Mouse (Mus musculus): ENCODE measurements at regions not wholly inside any gene's neighbourhood (a gene's known extent, or its start where the extent isn't known, plus 50 kb on each side); places are given as distances from the start of the nearest gene placed in this dataset.

DNA sequence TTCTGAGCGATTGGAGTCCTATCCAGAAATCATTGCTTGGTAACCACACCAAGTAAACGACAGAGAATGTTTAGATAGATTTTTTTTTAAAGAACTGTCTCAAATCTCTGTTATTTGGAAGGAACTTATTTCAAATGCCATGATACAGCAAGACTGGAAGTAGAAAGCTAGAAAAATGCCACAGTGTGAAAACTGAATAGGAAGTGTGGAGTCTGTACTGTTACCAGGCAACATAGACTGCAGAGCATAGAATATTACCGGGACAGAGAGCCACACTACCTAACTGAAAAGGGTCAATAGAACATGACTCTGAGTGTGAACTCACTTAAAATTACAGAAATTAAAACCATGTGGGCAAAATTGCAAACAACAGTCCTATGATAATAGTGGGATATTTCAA lies 52.4 kb upstream of the Adcy1 start:
- Histone ChIP-seq H3K9me3 (ENCODE audit: low read length) (no peaks in the 10 kb centered on the region), H3K4me1 (ENCODE audit: insufficient read depth, low read length) (no peaks in the 10 kb centered on the region), H3K27me3 (ENCODE audit: insufficient read depth, low read length) (no peaks in the 10 kb centered on the region), H3K4me2 (replicated peaks; ENCODE audit: low read depth, low read length) (no peak overlapping the region), H3K36me3 (ENCODE audit: insufficient read depth, low read length) (no peaks in the 10 kb centered on the region), H3K9ac (replicated peaks; ENCODE audit: low read length) (no peak overlapping the region), H3K4me3 (ENCODE audit: low read length) (no peak overlapping the region), H3K27ac (ENCODE audit: low read length) (no peak overlapping the region)
- no peak for ATAC-seq (ENCODE audit: low FRiP score, low TSS enrichment)
- 78% methylated on average over 3 of the region's 3 CpGs for WGBS

DNA sequence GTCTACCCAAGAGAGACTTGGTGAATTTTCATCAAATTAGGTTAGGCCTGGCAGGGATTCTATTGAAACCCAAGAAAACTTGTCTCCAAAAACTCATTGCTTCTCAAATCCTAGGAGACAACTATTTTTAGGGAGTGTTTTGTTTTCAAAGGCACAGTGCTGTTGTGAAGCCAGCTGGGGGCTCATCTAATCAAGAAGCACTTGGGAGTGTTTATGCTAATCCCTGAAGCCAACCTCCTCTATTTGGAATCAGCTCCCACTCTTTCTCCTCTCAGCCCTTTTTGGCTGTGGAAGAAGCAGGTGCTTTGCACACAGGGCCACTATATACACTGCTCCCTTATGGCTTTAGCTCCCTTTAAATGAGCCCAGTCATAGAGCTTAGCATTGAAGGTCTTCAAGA lies 64.0 kb upstream of the Adcy1 start:
- Histone ChIP-seq H3K4me2 (replicated peaks; ENCODE audit: low read depth, low read length) (no peak overlapping the region), H3K27ac (ENCODE audit: low read length) (0 out of 2 replicates have a peak overlapping the region, but pooled peaks have one; percentile 55), H3K4me3 (ENCODE audit: low read length) (no peak overlapping the region), H3K4me1 (ENCODE audit: insufficient read depth, low read length) (peaks cover 27% of the 10 kb centered on the region), H3K9me3 (ENCODE audit: low read length) (no peaks in the 10 kb centered on the region), H3K27me3 (ENCODE audit: insufficient read depth, low read length) (no peaks in the 10 kb centered on the region), H3K36me3 (ENCODE audit: insufficient read depth, low read length) (no peaks in the 10 kb centered on the region), H3K9ac (replicated peaks; ENCODE audit: low read length) (no peak overlapping the region)
- no peak for ATAC-seq (ENCODE audit: low FRiP score, low TSS enrichment)

DNA sequence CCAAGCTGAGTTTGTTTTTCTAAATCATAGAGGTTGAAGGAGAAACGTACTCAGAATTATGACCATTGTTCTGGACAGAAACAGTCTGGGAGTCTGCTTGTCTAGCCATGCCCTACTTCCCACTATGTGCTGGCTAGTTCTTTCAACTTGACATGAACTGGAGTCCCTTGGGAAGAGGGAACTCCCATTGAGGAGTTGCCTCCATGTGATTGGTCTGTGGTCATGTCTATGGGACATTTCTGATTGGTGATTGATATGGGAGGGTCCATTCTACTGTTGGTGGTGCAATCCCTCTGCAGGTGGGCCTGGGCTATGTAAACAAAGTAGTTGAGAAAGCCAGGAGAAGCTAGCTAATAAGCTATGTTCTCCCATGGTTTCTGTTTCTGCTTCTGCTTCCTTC lies 64.5 kb upstream of the Adcy1 start:
- Histone ChIP-seq H3K4me3 (ENCODE audit: low read length) (no peak overlapping the region), H3K9ac (replicated peaks; ENCODE audit: low read length) (no peak overlapping the region), H3K36me3 (ENCODE audit: insufficient read depth, low read length) (no peaks in the 10 kb centered on the region), H3K9me3 (ENCODE audit: low read length) (no peaks in the 10 kb centered on the region), H3K27me3 (ENCODE audit: insufficient read depth, low read length) (no peaks in the 10 kb centered on the region), H3K4me1 (ENCODE audit: insufficient read depth, low read length) (peaks cover 27% of the 10 kb centered on the region), H3K27ac (ENCODE audit: low read length) (peak overlapping the region; percentile 55; the same call in 1 of the 2 replicates), H3K4me2 (replicated peaks; ENCODE audit: low read depth, low read length) (no peak overlapping the region)
- peak; percentile 31; the same call in 1 of the 2 replicates for ATAC-seq (ENCODE audit: low FRiP score, low TSS enrichment)
- WGBS: 59% methylated on average over 1 of the region's 1 CpGs

DNA sequence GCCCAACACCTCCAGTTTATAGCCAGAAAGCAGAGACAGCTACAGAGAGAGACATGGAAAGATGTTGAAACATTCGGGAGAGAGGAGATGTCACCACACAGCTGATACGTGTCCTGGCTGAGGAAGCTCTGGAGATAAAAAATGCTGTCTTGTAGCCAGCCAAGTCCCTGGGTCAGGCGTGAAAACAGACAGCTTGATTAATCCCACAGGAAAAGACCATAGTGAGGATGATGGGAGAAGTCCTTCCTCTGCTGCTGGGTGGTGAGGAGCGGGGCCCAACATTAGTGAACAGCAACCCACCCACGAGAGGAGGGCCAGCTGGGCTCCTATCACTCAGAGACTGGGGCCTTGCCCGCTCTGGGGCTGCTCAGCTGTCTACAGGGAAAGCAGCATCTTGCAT lies 65.8 kb upstream of the Adcy1 start:
- no peak overlapping the region for H3K4me3 ChIP-seq (ENCODE audit: low read length)
- no peaks in the 10 kb centered on the region for H3K9me3 ChIP-seq (ENCODE audit: low read length)
- H3K9ac ChIP-seq (replicated peaks; ENCODE audit: low read length): no peak overlapping the region
- 52% methylated on average over 6 of the region's 6 CpGs for WGBS
- H3K4me2 ChIP-seq (replicated peaks; ENCODE audit: low read depth, low read length): no peak overlapping the region
- H3K27me3 ChIP-seq (ENCODE audit: insufficient read depth, low read length): no peaks in the 10 kb centered on the region
- ATAC-seq (ENCODE audit: low FRiP score, low TSS enrichment): peak; percentile 62
- H3K4me1 ChIP-seq (ENCODE audit: insufficient read depth, low read length): peaks cover 27% of the 10 kb centered on the region
- H3K36me3 ChIP-seq (ENCODE audit: insufficient read depth, low read length): no peaks in the 10 kb centered on the region
- no peak overlapping the region for H3K27ac ChIP-seq (ENCODE audit: low read length)

DNA sequence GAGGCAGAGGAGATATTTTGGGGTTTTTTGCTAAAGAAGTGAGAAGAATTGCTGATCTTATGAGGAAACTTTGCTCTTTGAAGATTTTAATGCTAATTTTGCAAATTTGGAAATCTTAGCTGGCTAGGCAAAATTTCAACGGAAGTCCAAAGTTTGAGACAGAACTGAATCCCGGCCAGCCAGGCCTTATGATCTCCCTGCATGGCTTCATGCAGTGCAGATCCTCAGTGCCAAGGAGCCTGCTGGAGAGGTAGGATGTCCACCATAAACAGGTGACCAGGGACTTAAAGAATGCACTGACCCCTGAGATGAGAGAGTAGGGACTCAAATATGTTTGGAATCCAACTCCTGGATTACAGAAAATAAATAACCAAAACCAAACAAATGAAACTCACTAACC lies 69.6 kb upstream of the Adcy1 start:
- Histone ChIP-seq H3K4me3 (ENCODE audit: low read length) (no peak overlapping the region), H3K36me3 (ENCODE audit: insufficient read depth, low read length) (no peaks in the 10 kb centered on the region), H3K27ac (ENCODE audit: low read length) (no peak overlapping the region), H3K4me2 (replicated peaks; ENCODE audit: low read depth, low read length) (no peak overlapping the region), H3K9ac (replicated peaks; ENCODE audit: low read length) (no peak overlapping the region), H3K27me3 (ENCODE audit: insufficient read depth, low read length) (no peaks in the 10 kb centered on the region), H3K4me1 (ENCODE audit: insufficient read depth, low read length) (peaks cover 19% of the 10 kb centered on the region), H3K9me3 (ENCODE audit: low read length) (no peaks in the 10 kb centered on the region)
- 94% methylated on average over 2 of the region's 2 CpGs for WGBS
- no peak for ATAC-seq (ENCODE audit: low FRiP score, low TSS enrichment)

DNA sequence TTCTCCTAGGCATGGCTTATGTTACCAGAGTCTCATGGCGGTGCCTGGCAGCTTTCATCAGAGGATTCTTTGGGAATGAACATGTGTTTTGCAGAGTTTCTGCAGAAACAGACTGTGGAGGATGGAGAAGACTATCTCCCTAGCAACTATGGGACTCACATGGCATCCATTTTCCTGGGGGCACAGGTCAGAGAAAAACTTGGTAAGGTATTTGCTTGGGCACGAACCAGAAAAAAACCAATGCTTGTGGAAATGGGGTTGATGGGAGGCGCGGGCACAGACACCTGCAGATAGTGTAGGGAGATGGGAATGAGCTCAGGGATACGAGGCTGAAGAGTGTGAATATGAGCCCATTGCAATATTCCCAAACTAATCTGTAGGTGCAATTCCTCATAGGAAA lies 71.7 kb upstream of the Adcy1 start:
- no peak overlapping the region for H3K4me3 ChIP-seq (ENCODE audit: low read length)
- no peaks in the 10 kb centered on the region for H3K36me3 ChIP-seq (ENCODE audit: insufficient read depth, low read length)
- peaks cover 1% of the 10 kb centered on the region; the same call in 1 of the 2 replicates for H3K4me1 ChIP-seq (ENCODE audit: insufficient read depth, low read length)
- H3K27me3 ChIP-seq (ENCODE audit: insufficient read depth, low read length): no peaks in the 10 kb centered on the region
- H3K9ac ChIP-seq (replicated peaks; ENCODE audit: low read length): no peak overlapping the region
- no peak for ATAC-seq (ENCODE audit: low FRiP score, low TSS enrichment)
- no peaks in the 10 kb centered on the region for H3K9me3 ChIP-seq (ENCODE audit: low read length)
- no peak overlapping the region for H3K27ac ChIP-seq (ENCODE audit: low read length)
- WGBS: 94% methylated on average over 5 of the region's 5 CpGs
- H3K4me2 ChIP-seq (replicated peaks; ENCODE audit: low read depth, low read length): no peak overlapping the region

DNA sequence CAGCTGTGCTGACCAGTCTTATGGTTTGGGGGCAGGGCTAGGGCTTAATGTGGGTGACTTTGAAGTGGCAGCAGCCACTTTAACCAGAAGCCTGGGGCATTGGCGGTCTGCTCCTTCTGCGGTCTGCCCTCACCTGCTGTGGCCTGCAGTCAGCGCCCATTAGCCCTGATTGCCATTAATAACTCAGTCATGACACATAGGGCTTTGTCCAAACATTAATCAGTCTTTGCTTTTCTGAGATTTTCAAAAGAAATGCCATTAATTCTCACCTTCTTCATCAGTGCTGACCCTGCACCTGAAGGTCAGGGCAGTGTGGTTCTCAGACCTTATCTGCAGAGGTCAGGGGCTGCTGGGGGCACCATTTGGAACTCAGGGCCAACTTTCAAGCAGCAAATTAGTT lies 72.6 kb upstream of the Adcy1 start:
- no peak for ATAC-seq (ENCODE audit: low FRiP score, low TSS enrichment)
- no peaks in the 10 kb centered on the region for H3K4me1 ChIP-seq (ENCODE audit: insufficient read depth, low read length)
- no peak overlapping the region for H3K27ac ChIP-seq (ENCODE audit: low read length)
- H3K27me3 ChIP-seq (ENCODE audit: insufficient read depth, low read length): no peaks in the 10 kb centered on the region
- no peaks in the 10 kb centered on the region for H3K36me3 ChIP-seq (ENCODE audit: insufficient read depth, low read length)
- no peak overlapping the region for H3K9ac ChIP-seq (replicated peaks; ENCODE audit: low read length)
- no peaks in the 10 kb centered on the region for H3K9me3 ChIP-seq (ENCODE audit: low read length)
- H3K4me3 ChIP-seq (ENCODE audit: low read length): no peak overlapping the region
- WGBS: 39% methylated on average over 3 of the region's 3 CpGs
- no peak overlapping the region for H3K4me2 ChIP-seq (replicated peaks; ENCODE audit: low read depth, low read length)

DNA sequence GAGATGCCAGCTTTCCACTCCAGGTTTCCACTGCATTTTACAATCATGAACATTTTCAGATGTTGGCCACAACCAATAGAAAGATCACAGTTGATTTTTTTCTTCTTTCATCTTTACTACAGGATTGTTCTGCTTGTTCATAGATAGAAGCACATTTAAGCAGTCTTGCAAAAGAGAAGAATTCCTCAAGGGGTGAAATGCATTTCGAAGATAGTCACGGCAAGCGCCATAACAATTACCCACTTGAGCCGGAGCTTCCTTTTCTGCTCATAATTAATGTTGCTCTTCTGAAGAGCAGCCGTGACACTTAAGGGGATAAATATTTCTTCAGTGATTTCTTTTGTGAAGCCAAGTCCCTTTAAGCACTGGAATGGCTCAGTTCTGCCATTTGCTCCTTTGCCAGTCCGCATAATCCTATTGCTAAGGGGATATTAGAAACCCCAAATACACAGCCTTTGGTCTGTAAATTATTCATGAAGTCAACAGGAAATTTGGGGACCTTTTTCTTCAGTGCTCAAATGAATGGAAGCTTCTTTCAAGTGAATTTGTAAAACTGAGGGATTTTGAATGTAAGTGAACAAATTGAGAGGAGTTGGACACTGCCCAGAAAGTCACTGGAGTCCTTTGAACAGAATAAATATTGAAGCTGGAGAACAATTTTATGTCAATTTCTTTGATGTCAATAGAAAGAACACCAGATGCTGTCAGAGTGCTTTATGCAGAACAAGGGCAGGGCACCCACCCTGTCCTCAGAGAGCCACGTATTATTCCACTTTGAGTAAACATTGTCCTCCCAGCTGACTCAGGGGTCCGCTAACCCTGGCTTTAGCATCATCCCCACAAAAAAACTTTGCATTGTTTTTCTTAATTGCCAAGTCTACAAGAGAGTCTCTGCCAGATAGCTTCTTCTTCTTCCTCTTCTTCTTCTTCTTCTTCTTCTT lies 74.1 kb upstream of the Adcy1 start:
- WGBS: 60% methylated on average over 8 of the region's 8 CpGs
- H3K4me3 ChIP-seq (ENCODE audit: low read length): no peak overlapping the region
- H3K9ac ChIP-seq (replicated peaks; ENCODE audit: low read length): no peak overlapping the region
- no peak overlapping the region for H3K4me2 ChIP-seq (replicated peaks; ENCODE audit: low read depth, low read length)
- no peaks in the 10 kb centered on the region for H3K27me3 ChIP-seq (ENCODE audit: insufficient read depth, low read length)
- no peaks in the 10 kb centered on the region for H3K36me3 ChIP-seq (ENCODE audit: insufficient read depth, low read length)
- no peak for ATAC-seq (ENCODE audit: low FRiP score, low TSS enrichment)
- H3K27ac ChIP-seq (ENCODE audit: low read length): no peak overlapping the region
- H3K4me1 ChIP-seq (ENCODE audit: insufficient read depth, low read length): no peaks in the 10 kb centered on the region
- no peaks in the 10 kb centered on the region for H3K9me3 ChIP-seq (ENCODE audit: low read length)

DNA sequence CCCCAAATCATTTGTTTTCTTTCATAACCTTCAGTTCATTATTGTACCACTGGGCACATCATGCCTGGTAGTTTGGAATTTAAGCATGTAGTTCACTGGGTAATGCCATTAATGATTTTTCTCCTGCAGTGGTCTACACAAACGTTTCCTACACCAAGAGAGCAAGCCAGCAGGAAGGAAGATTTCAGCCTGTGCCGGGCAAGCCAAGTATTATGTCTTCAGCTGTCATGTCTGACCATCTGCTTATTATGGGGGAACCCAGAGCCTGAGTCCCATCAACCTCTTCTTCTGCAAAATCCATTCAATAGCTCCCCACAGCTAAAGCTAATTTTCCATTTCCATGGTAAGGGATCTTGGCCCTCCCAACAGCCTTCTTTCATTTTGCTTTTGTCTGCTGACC lies 75.3 kb upstream of the Adcy1 start:
- H3K4me3 ChIP-seq (ENCODE audit: low read length): no peak overlapping the region
- 58% methylated on average over 2 of the region's 2 CpGs for WGBS
- no peaks in the 10 kb centered on the region for H3K4me1 ChIP-seq (ENCODE audit: insufficient read depth, low read length)
- H3K36me3 ChIP-seq (ENCODE audit: insufficient read depth, low read length): no peaks in the 10 kb centered on the region
- no peak overlapping the region for H3K4me2 ChIP-seq (replicated peaks; ENCODE audit: low read depth, low read length)
- no peak overlapping the region for H3K27ac ChIP-seq (ENCODE audit: low read length)
- H3K9me3 ChIP-seq (ENCODE audit: low read length): no peaks in the 10 kb centered on the region
- H3K27me3 ChIP-seq (ENCODE audit: insufficient read depth, low read length): no peaks in the 10 kb centered on the region
- H3K9ac ChIP-seq (replicated peaks; ENCODE audit: low read length): no peak overlapping the region
- ATAC-seq (ENCODE audit: low FRiP score, low TSS enrichment): no peak

DNA sequence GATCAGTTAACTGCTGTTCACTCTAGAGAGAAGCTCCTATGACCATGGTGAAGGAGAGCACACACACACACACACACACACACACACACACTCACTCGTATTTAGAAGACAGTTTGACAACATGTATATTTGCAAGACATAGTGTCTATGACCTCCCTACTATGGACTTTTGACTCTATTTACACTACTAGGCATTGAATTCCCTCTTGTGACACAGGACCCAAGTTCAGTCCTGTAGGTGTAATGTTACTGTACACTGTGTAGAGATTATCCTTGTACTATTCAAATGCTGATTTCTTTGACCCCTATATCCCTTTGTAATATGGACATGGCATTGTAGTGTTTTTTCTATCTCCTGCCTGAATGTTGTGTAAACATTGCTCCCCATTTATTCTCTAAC lies 76.2 kb upstream of the Adcy1 start:
- H3K27ac ChIP-seq (ENCODE audit: low read length): no peak overlapping the region
- H3K9ac ChIP-seq (replicated peaks; ENCODE audit: low read length): no peak overlapping the region
- no peaks in the 10 kb centered on the region for H3K36me3 ChIP-seq (ENCODE audit: insufficient read depth, low read length)
- ATAC-seq (ENCODE audit: low FRiP score, low TSS enrichment): no peak
- no peak overlapping the region for H3K4me3 ChIP-seq (ENCODE audit: low read length)
- no peaks in the 10 kb centered on the region for H3K27me3 ChIP-seq (ENCODE audit: insufficient read depth, low read length)
- H3K9me3 ChIP-seq (ENCODE audit: low read length): no peaks in the 10 kb centered on the region
- no peak overlapping the region for H3K4me2 ChIP-seq (replicated peaks; ENCODE audit: low read depth, low read length)
- no peaks in the 10 kb centered on the region for H3K4me1 ChIP-seq (ENCODE audit: insufficient read depth, low read length)
- WGBS: 62% methylated on average over 1 of the region's 1 CpGs
